Mouse (Mus musculus): ENCODE results near the gene Glycam1. TPM values are rescaled to one million over a fixed set of nuclear protein-coding genes. Genes with fewer than 3 reads are reported as not detected.

Gene Glycam1
- polyA plus RNA-seq, 1 experiment from 2014 or later, result not detected

DNA sequence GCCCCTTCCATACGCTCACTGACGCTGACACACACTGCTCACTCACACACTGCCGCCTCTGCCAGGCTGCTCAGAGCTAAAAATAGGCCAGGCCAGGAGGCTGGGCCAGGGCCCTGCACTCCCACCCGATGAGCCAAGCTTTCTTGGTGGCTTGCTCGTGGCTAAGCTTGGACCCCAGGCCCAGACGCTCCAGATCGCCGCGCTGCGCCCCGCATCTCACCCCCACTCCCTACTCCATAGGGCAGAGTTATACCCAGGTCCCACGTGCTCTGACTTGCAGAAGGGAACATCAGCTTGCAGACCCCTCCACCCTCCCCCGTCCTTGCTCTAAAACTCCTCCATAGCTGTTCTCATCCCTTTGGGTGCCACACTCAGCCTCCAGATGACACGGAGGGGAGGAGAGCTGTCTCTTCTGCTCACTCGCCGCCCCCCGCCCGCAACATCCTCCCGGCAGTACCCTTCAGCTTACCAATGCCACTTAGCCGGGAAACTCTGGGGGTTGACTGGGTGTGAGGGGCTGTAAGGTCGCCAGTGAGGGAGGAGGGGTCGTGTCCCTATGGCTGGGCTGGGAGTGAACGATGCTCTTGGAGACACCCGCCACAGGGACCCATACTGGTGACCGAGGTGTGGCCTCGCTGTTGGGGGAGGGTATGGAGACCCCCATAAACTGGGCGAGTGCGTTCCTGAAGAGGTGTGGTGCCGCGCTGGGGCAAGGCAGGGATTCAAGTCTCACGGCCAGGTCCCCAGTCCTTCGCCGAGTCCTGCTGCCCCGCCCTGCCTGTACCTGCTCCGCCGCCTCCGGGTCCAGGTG lies 27.7 kb downstream of the Glycam1 start:
- DNase-seq (ENCODE audit: low spot score), result peak; percentile 86
- peaks cover 53% of the 10 kb centered on the region for H3K27me3 ChIP-seq (ENCODE audit: insufficient read depth, poor library complexity, severe bottlenecking)
- peak overlapping the region; percentile 89 for H3K27ac ChIP-seq
- WGBS, result under 1% methylated on average over 37 of the region's 37 CpGs
- no peaks in the 10 kb centered on the region for H3K9me3 ChIP-seq
- H3K4me3 ChIP-seq, result peak overlapping the region; percentile 72
- H3K4me1 ChIP-seq, result peaks cover 44% of the 10 kb centered on the region
- 0 out of 2 replicates have a peak, but pooled peaks cover 3% of the 10 kb centered on the region for H3K36me3 ChIP-seq

DNA sequence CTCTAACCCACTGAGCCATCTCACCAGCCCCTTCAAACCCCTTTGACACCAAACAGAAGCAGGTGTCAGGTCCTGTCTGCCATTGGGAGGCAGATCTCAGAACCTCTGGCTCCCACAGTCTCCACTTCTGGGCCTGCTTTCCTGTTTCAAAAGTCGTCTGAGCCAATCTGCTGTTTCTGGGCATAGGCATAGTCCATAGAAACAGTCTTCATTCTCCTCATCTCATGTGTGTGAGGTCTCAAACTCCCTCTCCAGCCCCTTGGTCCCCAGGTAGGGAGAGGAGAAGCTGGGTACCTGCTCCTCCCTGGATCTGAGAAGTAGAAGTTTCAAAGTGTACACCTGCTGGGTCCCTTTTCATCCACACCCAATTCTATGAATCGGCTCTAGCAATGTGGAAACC lies 28.4 kb downstream of the Glycam1 start:
- H3K4me3 ChIP-seq, result peak overlapping the region; percentile 72
- H3K27ac ChIP-seq, result peak overlapping the region; percentile 89; the same call in 1 of the 2 replicates
- H3K4me1 ChIP-seq, result peaks cover 44% of the 10 kb centered on the region
- peaks cover 53% of the 10 kb centered on the region for H3K27me3 ChIP-seq (ENCODE audit: insufficient read depth, poor library complexity, severe bottlenecking)
- DNase-seq (ENCODE audit: low spot score), result peak; percentile 74
- 18% methylated on average over 2 of the region's 2 CpGs for WGBS
- 0 out of 2 replicates have a peak, but pooled peaks cover 3% of the 10 kb centered on the region for H3K36me3 ChIP-seq
- H3K9me3 ChIP-seq, result no peaks in the 10 kb centered on the region

DNA sequence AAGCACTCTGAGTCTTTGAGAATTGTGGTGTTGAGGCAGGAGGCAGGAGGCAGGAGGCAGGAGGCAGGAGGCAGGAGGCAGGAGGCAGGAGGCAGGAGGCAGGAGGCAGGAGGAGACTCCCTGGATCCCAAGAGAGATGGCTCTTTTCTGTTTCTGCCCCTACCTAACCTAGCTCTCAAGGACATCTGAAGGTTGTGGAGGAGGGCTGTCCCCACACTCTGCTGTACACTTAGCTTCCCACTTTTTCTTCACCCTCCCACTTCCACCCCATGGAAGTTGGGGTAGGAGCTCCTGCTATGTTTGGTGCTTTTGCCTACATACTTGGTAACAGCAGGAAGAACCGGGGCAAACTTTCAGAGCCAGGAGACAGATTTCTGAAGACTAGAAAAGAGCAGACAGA lies 29.1 kb downstream of the Glycam1 start:
- Histone ChIP-seq H3K4me1 (peaks cover 44% of the 10 kb centered on the region), H3K27me3 (ENCODE audit: insufficient read depth, poor library complexity, severe bottlenecking) (peaks cover 53% of the 10 kb centered on the region), H3K9me3 (no peaks in the 10 kb centered on the region), H3K27ac (peak overlapping the region; percentile 52; the same call in 1 of the 2 replicates), H3K4me3 (no peak overlapping the region), H3K36me3 (0 out of 2 replicates have a peak, but pooled peaks cover 3% of the 10 kb centered on the region)
- peak; percentile 56 for DNase-seq (ENCODE audit: low spot score)
- 55% methylated on average over 1 of the region's 1 CpGs for WGBS

DNA sequence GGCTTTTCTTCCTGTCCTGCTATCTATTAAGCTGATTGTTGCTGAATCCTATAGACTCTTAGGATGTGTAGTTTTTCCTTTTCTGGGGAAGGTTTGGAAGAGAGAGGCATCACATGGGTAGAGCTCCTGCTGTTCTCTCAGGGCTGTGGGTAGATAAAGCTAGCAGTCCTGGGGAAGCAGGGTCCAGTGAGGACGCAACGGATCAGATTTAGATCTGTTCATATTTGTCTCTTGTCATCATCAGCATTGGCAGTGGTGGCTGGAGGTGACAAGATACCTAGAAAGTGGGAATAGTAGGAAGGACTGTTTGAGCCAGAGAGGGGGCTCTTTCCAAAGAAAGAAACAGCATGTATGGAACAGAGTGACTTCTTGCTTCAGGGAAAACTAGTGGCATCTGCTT lies 29.9 kb downstream of the Glycam1 start:
- Histone ChIP-seq H3K27me3 (ENCODE audit: insufficient read depth, poor library complexity, severe bottlenecking) (peaks cover 53% of the 10 kb centered on the region), H3K4me3 (no peak overlapping the region), H3K4me1 (peaks cover 44% of the 10 kb centered on the region), H3K9me3 (no peaks in the 10 kb centered on the region), H3K27ac (no peak overlapping the region), H3K36me3 (0 out of 2 replicates have a peak, but pooled peaks cover 3% of the 10 kb centered on the region)
- WGBS, result 62% methylated on average over 2 of the region's 2 CpGs
- DNase-seq (ENCODE audit: low spot score), result peak; percentile 27

DNA sequence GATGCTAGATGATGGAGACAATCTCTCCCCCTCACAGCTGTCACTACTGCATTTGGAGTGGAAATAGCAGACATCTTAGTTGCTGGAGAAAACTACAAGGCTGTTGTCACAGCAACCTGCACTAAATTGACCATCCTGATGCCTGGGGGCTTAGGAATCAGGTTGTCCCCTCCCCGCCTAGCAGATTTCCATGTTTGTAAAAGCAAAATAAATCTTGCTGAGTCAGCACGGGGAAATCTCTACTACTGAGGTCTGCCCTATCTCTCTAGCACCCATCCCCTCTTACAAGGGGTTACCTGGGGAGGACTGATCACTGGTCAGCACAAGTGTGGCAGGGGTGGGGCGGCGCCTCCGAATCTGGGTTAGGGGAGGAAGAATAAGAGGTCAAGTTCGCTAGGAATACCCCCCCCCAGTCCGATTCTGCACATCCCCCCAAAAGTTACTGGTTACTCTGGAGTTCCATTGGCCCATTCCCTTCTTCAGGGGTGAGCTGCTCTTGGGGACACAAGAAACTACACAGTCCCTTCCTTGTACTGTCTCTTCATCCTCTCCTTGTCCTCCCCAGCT lies 30.7 kb downstream of the Glycam1 start:
- H3K4me1 ChIP-seq, result peaks cover 46% of the 10 kb centered on the region
- H3K4me3 ChIP-seq, result no peak overlapping the region
- peak; percentile 62 for DNase-seq (ENCODE audit: low spot score)
- H3K27ac ChIP-seq, result no peak overlapping the region
- H3K9me3 ChIP-seq, result no peaks in the 10 kb centered on the region
- 0 out of 2 replicates have a peak, but pooled peaks cover 3% of the 10 kb centered on the region for H3K36me3 ChIP-seq
- 68% methylated on average over 7 of the region's 7 CpGs for WGBS
- H3K27me3 ChIP-seq (ENCODE audit: insufficient read depth, poor library complexity, severe bottlenecking), result peaks cover 44% of the 10 kb centered on the region

DNA sequence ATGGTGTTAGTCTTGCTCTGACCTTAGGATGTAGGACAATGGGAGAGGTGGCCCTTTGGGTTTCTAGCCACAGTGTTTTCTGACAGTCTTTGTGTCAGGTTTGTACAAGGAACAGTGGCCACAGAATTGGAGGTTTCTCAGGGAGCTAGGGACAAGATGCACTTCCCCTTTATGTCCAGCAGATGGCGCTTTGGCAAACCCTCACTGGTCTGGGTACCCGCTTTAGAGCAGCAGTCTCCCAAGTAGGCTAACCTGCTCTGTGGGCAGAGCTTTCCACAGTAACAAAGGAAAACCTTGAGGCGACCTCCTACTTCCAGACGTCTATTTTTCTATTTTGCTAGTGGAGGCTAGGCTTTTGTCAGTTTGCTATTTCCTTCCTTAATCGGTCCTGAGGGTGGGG lies 34.5 kb downstream of the Glycam1 start:
- Histone ChIP-seq H3K27ac (no peak overlapping the region), H3K27me3 (ENCODE audit: insufficient read depth, poor library complexity, severe bottlenecking) (peaks cover 9% of the 10 kb centered on the region; the same call in 1 of the 2 replicates), H3K9me3 (no peaks in the 10 kb centered on the region), H3K4me1 (peaks cover 14% of the 10 kb centered on the region), H3K36me3 (0 out of 2 replicates have a peak, but pooled peaks cover 3% of the 10 kb centered on the region), H3K4me3 (no peak overlapping the region)
- DNase-seq (ENCODE audit: low spot score), result peak; percentile 78
- WGBS, result 7% methylated on average over 5 of the region's 5 CpGs

DNA sequence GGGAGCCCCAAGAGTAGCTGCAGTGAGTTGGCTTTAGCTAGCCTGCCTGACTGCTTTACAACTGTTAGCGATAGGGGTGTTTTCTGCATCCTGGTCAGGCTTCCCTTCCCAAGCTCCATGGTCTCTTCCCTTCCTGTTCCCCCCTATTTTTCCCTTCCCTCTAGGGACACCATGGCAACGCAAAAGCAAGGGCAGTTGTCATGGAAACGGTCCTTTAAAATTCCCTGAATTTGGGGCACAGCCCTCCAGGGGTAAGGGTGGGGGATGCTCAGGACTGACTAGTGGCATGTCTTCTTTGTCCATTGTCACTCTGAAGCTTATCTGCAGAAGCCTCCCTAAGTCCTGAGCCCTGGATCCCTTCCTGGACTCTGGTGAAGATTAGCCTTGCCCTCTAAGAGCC lies 41.7 kb downstream of the Glycam1 start:
- Histone ChIP-seq H3K27me3 (ENCODE audit: insufficient read depth, poor library complexity, severe bottlenecking) (no peaks in the 10 kb centered on the region), H3K36me3 (no peaks in the 10 kb centered on the region), H3K9me3 (no peaks in the 10 kb centered on the region), H3K27ac (no peak overlapping the region), H3K4me1 (peaks cover 22% of the 10 kb centered on the region), H3K4me3 (no peak overlapping the region)
- no peak for DNase-seq (ENCODE audit: low spot score)
- WGBS, result 60% methylated on average over 3 of the region's 3 CpGs

DNA sequence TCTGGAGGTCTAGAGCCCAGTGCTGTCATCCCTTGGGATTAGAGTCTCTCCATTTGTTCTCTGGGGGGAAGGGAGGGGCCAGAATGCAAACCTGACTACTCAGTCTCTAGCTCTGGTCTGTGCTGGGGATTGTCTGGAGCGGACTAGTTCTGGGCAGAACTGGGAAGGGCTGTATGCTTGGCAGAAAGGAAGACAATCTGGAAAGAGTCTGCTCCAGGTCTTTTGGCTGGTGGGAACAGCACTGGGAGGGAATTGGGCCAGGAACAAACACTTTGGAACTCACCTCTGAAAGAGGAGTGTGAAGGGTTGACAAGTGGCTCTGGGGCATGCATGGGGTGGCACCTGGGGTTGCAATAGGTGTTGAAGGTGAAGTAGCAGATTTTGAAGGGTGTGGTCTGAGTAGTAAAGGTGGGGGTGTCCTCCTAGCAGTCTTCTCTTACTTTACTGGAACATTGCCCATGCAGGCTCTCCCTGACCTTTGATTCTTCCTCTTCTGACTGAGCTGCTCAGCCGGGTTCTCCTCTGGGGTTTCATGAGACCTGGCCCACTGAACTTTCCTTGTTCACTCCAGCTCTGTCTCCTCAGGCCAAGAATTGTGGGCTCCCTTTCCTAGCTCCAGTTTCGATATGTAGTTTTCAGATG lies 42.3 kb downstream of the Glycam1 start:
- no peak for DNase-seq (ENCODE audit: low spot score)
- Histone ChIP-seq H3K36me3 (no peaks in the 10 kb centered on the region), H3K27ac (no peak overlapping the region), H3K27me3 (ENCODE audit: insufficient read depth, poor library complexity, severe bottlenecking) (no peaks in the 10 kb centered on the region), H3K9me3 (no peaks in the 10 kb centered on the region), H3K4me3 (no peak overlapping the region), H3K4me1 (peaks cover 22% of the 10 kb centered on the region)
- 64% methylated on average over 3 of the region's 3 CpGs for WGBS

DNA sequence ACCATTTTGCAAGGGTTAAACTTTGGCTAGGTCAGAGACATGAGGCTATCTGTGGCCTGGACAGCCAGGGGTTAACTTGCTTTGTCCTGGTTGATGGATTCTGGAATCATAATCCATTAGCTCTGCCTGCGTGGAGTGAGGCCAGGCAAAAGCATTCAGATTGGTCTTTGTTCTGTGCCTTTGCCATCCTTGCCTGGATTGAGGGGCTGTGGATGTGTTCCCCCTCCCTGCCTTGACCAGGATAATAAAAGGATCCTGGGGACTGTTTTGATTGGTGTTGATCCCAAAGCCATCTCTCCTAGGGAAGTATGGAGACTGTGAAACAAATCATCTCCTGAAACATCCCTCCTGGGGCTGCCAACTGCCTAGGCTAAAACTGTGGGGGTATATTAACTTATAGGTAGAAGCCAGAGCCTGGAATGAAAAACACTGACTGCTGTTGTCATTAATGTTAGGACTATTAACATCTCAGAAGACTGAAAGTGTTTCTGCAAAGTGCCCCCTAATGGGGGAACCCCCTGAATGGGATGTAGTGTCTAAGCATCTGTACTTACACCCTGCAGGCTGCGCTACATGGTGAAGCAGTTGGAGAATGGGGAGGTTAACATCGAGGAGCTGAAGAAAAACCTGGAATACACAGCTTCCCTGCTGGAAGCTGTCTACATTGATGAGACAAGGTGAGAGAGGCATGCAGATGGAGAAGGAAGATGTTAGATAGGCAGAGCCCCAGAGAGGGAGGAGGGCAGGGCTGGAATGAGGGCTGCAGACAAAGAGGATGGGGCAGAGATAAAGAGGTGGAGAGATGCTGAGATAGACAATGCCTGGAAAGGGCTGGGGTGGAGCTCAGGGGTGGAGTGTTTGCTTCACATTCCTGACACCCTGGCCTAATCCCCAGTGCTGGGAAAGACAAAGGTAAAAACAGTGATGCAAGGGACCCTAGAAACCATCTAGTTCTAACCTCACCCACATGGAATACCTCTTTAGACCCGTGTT lies 45.2 kb downstream of the Glycam1 start:
- Histone ChIP-seq H3K9me3 (no peaks in the 10 kb centered on the region), H3K4me3 (no peak overlapping the region), H3K27me3 (ENCODE audit: insufficient read depth, poor library complexity, severe bottlenecking) (no peaks in the 10 kb centered on the region), H3K36me3 (no peaks in the 10 kb centered on the region), H3K27ac (no peak overlapping the region), H3K4me1 (peaks cover 33% of the 10 kb centered on the region)
- DNase-seq (ENCODE audit: low spot score), result no peak
- WGBS, result 23% methylated on average over 4 of the region's 4 CpGs

DNA sequence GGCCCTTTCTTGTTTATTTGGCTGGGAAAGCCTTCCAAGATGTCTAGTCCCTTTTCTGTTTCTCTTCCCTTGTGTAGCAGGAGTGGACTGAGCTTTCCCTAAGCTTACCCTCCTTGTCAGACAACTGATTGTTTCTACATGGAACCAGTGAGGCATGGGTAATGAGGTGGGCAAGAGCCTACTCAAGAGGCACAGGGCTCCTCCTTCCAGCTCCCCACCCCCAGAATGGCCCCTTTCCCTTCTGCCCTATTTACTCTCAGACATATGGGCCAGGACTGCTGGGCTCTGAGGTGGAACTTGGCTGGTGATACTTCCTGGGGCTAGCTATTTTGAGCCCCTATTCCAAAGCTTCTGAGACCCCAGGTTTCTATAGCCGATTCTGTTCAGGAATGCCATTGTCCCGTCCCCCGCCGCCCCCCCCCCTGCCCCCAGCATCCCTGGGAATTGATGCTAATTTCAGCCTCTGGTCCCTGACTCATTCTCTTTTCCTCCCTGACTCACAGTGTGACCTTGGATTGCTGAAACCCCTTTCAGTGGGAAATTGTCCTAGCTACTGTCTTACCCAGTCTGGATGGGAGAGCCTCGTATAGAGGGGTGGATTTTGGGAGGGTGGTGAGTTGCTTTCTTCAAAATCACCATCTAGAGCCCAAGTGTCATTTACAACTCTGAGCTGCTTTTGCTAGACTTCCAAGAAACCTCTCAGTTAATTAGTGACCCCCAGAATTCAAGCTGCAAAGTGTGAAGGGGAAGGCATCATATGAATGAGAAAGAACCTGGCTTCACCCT lies 46.1 kb downstream of the Glycam1 start:
- H3K27me3 ChIP-seq (ENCODE audit: insufficient read depth, poor library complexity, severe bottlenecking), result no peaks in the 10 kb centered on the region
- H3K9me3 ChIP-seq, result no peaks in the 10 kb centered on the region
- H3K27ac ChIP-seq, result peak overlapping the region; percentile 26; the same call in 1 of the 2 replicates
- peaks cover 35% of the 10 kb centered on the region for H3K4me1 ChIP-seq
- H3K36me3 ChIP-seq, result no peaks in the 10 kb centered on the region
- DNase-seq (ENCODE audit: low spot score), result no peak
- 15% methylated on average over 5 of the region's 5 CpGs for WGBS
- no peak overlapping the region for H3K4me3 ChIP-seq

DNA sequence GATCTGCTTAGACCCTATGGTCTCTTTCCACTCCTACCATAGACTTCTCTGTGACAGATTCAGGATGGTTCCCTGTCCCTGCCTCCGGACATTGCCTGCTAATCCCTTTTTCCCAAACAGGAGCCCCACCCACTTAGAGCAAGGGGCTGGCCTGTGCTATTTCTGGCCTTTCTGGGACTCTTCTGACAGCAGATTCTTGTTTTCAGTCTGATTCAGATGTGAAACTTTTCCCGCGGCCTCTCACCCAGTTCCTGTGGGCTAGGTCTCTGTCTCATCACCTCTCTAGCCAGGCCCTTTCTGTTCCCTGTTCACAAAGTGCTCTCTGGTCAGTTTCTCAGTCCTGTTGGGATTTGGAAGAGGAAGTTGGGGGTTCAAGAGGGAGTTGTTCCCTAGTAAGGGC lies 50.0 kb downstream of the Glycam1 start:
- 20% methylated on average over 3 of the region's 3 CpGs for WGBS
- H3K27me3 ChIP-seq (ENCODE audit: insufficient read depth, poor library complexity, severe bottlenecking), result no peaks in the 10 kb centered on the region
- H3K4me3 ChIP-seq, result peak overlapping the region; percentile 57
- no peaks in the 10 kb centered on the region for H3K36me3 ChIP-seq
- no peak for DNase-seq (ENCODE audit: low spot score)
- peaks cover 33% of the 10 kb centered on the region for H3K4me1 ChIP-seq
- no peaks in the 10 kb centered on the region for H3K9me3 ChIP-seq
- H3K27ac ChIP-seq, result peak overlapping the region; percentile 81

Measured in heart, embryonic 10.5 days (tissue).